Mouse (Mus musculus): ENCODE data around the gene Gm20388. TPM values are rescaled to one million over a fixed set of nuclear protein-coding genes. Genes with fewer than 3 reads are reported as not detected.
A peak's percentile ranks its signal among the peaks of the same experiment; 100 is the strongest.

The Gm20388 gene
- polyA plus RNA-seq, 1 experiment from 2014 or later, result not detected

- Histone ChIP-seq H3K4me2 (no peak overlapping the region), H3K9ac (no peak overlapping the region), H3K4me3 (no peak overlapping the region), H3K4me1 (peaks cover 13% of the 10 kb centered on the region), H3K27me3 (0 out of 2 replicates have a peak, but pooled peaks cover 3% of the 10 kb centered on the region), H3K27ac (0 out of 2 replicates have a peak overlapping the region, but pooled peaks have one; percentile 13), H3K9me3 (no peaks in the 10 kb centered on the region), H3K36me3 (no peaks in the 10 kb centered on the region)
- ATAC-seq (ENCODE audit: insufficient number of reproducible peaks, insufficient read depth, low FRiP score, low TSS enrichment, low read depth), result peak; percentile 68
- 60% methylated on average over 12 of the region's 12 CpGs for WGBS
These were observed 1951.3 kb downstream of the Gm20388 start for GRCm38 (mm10) chr8:121861806-121862548.

- Histone ChIP-seq H3K27ac (no peak overlapping the region), H3K4me3 (no peak overlapping the region), H3K9ac (no peak overlapping the region), H3K9me3 (no peaks in the 10 kb centered on the region), H3K4me2 (no peak overlapping the region), H3K36me3 (no peaks in the 10 kb centered on the region), H3K27me3 (no peaks in the 10 kb centered on the region), H3K4me1 (peaks cover 13% of the 10 kb centered on the region)
- WGBS, result 47% methylated on average over 8 of the region's 8 CpGs
- no peak for ATAC-seq (ENCODE audit: insufficient number of reproducible peaks, insufficient read depth, low FRiP score, low TSS enrichment, low read depth)
These were observed 1954.7 kb downstream of the Gm20388 start for GRCm38 (mm10) chr8:121865356-121865755.

GRCm38 (mm10) chr8:121868196-121868595, 1957.6 kb downstream of the Gm20388 start:
- ATAC-seq (ENCODE audit: insufficient number of reproducible peaks, insufficient read depth, low FRiP score, low TSS enrichment, low read depth), result no peak
- H3K4me3 ChIP-seq, result no peak overlapping the region
- no peaks in the 10 kb centered on the region for H3K27me3 ChIP-seq

GRCm38 (mm10) chr8:121868896-121869295, 1958.3 kb downstream of the Gm20388 start:
- no peak overlapping the region for H3K4me3 ChIP-seq
- no peak overlapping the region for H3K4me2 ChIP-seq
- no peak overlapping the region for H3K27ac ChIP-seq
- H3K27me3 ChIP-seq, result no peaks in the 10 kb centered on the region
- no peaks in the 10 kb centered on the region for H3K36me3 ChIP-seq
- no peak overlapping the region for H3K9ac ChIP-seq
- no peaks in the 10 kb centered on the region for H3K9me3 ChIP-seq
- H3K4me1 ChIP-seq, result peaks cover 14% of the 10 kb centered on the region
- no peak for ATAC-seq (ENCODE audit: insufficient number of reproducible peaks, insufficient read depth, low FRiP score, low TSS enrichment, low read depth)
- 91% methylated on average over 7 of the region's 7 CpGs for WGBS

More at GRCm38 (mm10) chr8:121868196-121868595, 1957.6 kb downstream of the Gm20388 start:
- WGBS, result 89% methylated on average over 5 of the region's 5 CpGs
- peaks cover 14% of the 10 kb centered on the region for H3K4me1 ChIP-seq
- no peak overlapping the region for H3K9ac ChIP-seq
- H3K4me2 ChIP-seq, result no peak overlapping the region
- no peak overlapping the region for H3K27ac ChIP-seq
- H3K36me3 ChIP-seq, result no peaks in the 10 kb centered on the region
- H3K9me3 ChIP-seq, result no peaks in the 10 kb centered on the region

- H3K9ac ChIP-seq, result no peak overlapping the region
- 88% methylated on average over 2 of the region's 2 CpGs for WGBS
- H3K9me3 ChIP-seq, result no peaks in the 10 kb centered on the region
- no peaks in the 10 kb centered on the region for H3K27me3 ChIP-seq
- no peaks in the 10 kb centered on the region for H3K36me3 ChIP-seq
- H3K27ac ChIP-seq, result no peak overlapping the region
- peaks cover 20% of the 10 kb centered on the region for H3K4me1 ChIP-seq
- H3K4me2 ChIP-seq, result no peak overlapping the region
- no peak for ATAC-seq (ENCODE audit: insufficient number of reproducible peaks, insufficient read depth, low FRiP score, low TSS enrichment, low read depth)
- no peak overlapping the region for H3K4me3 ChIP-seq
These were observed 1959.5 kb downstream of the Gm20388 start for GRCm38 (mm10) chr8:121870190-121870589.

- Histone ChIP-seq H3K27ac (peak overlapping the region; percentile 34; the same call in 1 of the 2 replicates), H3K4me3 (no peak overlapping the region), H3K27me3 (no peaks in the 10 kb centered on the region), H3K4me1 (peaks cover 20% of the 10 kb centered on the region), H3K4me2 (peak overlapping the region; percentile 12; the same call in 1 of the 2 replicates), H3K9ac (peak overlapping the region; percentile 44; the same call in 1 of the 2 replicates), H3K36me3 (no peaks in the 10 kb centered on the region), H3K9me3 (no peaks in the 10 kb centered on the region)
- no peak for ATAC-seq (ENCODE audit: insufficient number of reproducible peaks, insufficient read depth, low FRiP score, low TSS enrichment, low read depth)
- WGBS, result 20% methylated on average over 10 of the region's 10 CpGs
These were observed 1961.3 kb downstream of the Gm20388 start for GRCm38 (mm10) chr8:121871833-121872440.

GRCm38 (mm10) chr8:121874031-121874430, 1963.4 kb downstream of the Gm20388 start:
- no peak overlapping the region for H3K4me2 ChIP-seq
- H3K27me3 ChIP-seq, result no peaks in the 10 kb centered on the region
- 0 out of 2 replicates have a peak overlapping the region, but pooled peaks have one; percentile 27 for H3K9ac ChIP-seq
- no peaks in the 10 kb centered on the region for H3K36me3 ChIP-seq
- no peak for ATAC-seq (ENCODE audit: insufficient number of reproducible peaks, insufficient read depth, low FRiP score, low TSS enrichment, low read depth)
- H3K4me3 ChIP-seq, result no peak overlapping the region
- no peaks in the 10 kb centered on the region for H3K9me3 ChIP-seq
- peaks cover 26% of the 10 kb centered on the region for H3K4me1 ChIP-seq
- 58% methylated on average over 9 of the region's 9 CpGs for WGBS
- H3K27ac ChIP-seq, result peak overlapping the region; percentile 44; the same call in 1 of the 2 replicates

- peak overlapping the region; percentile 44 for H3K27ac ChIP-seq
- H3K36me3 ChIP-seq, result no peaks in the 10 kb centered on the region
- 54% methylated on average over 3 of the region's 3 CpGs for WGBS
- H3K9me3 ChIP-seq, result no peaks in the 10 kb centered on the region
- H3K4me1 ChIP-seq, result peaks cover 26% of the 10 kb centered on the region
- H3K4me3 ChIP-seq, result no peak overlapping the region
- no peak for ATAC-seq (ENCODE audit: insufficient number of reproducible peaks, insufficient read depth, low FRiP score, low TSS enrichment, low read depth)
- H3K27me3 ChIP-seq, result no peaks in the 10 kb centered on the region
- H3K9ac ChIP-seq, result no peak overlapping the region
- H3K4me2 ChIP-seq, result no peak overlapping the region
These were observed 1964.4 kb downstream of the Gm20388 start for GRCm38 (mm10) chr8:121875045-121875444.

GRCm38 (mm10) chr8:121875517-121875916, 1964.9 kb downstream of the Gm20388 start:
- WGBS, result 86% methylated on average over 9 of the region's 9 CpGs

GRCm38 (mm10) chr8:121877212-121877611, 1966.6 kb downstream of the Gm20388 start:
- Histone ChIP-seq H3K36me3 (peaks cover 8% of the 10 kb centered on the region; the same call in 1 of the 2 replicates), H3K4me2 (no peak overlapping the region), H3K27ac (no peak overlapping the region), H3K4me3 (no peak overlapping the region), H3K9ac (no peak overlapping the region), H3K9me3 (no peaks in the 10 kb centered on the region), H3K4me1 (peaks cover 20% of the 10 kb centered on the region), H3K27me3 (no peaks in the 10 kb centered on the region)
- no peak for ATAC-seq (ENCODE audit: insufficient number of reproducible peaks, insufficient read depth, low FRiP score, low TSS enrichment, low read depth)
- 61% methylated on average over 5 of the region's 5 CpGs for WGBS

More at GRCm38 (mm10) chr8:121875517-121875916, 1964.9 kb downstream of the Gm20388 start:
- Histone ChIP-seq H3K4me3 (no peak overlapping the region), H3K9ac (no peak overlapping the region), H3K9me3 (no peaks in the 10 kb centered on the region), H3K4me2 (no peak overlapping the region), H3K27me3 (no peaks in the 10 kb centered on the region), H3K4me1 (peaks cover 26% of the 10 kb centered on the region), H3K36me3 (no peaks in the 10 kb centered on the region), H3K27ac (peak overlapping the region; percentile 44)
- no peak for ATAC-seq (ENCODE audit: insufficient number of reproducible peaks, insufficient read depth, low FRiP score, low TSS enrichment, low read depth)

GRCm38 (mm10) chr8:121877828-121878480, 1967.3 kb downstream of the Gm20388 start:
- Histone ChIP-seq H3K4me3 (no peak overlapping the region), H3K36me3 (peaks cover 15% of the 10 kb centered on the region), H3K9me3 (no peaks in the 10 kb centered on the region), H3K4me1 (peaks cover 12% of the 10 kb centered on the region), H3K9ac (no peak overlapping the region), H3K27me3 (no peaks in the 10 kb centered on the region), H3K4me2 (no peak overlapping the region), H3K27ac (no peak overlapping the region)
- no peak for ATAC-seq (ENCODE audit: insufficient number of reproducible peaks, insufficient read depth, low FRiP score, low TSS enrichment, low read depth)
- WGBS, result 84% methylated on average over 7 of the region's 7 CpGs
